Mouse (Mus musculus) cerebellum, postnatal 14 days (tissue): Measurements from ENCODE around the gene Gapt.
"Not testable (repeated sequence)": the region's sequence is repeated elsewhere in the genome, so short reads cannot be mapped to it uniquely, and the experiment has no call there.

Source experiments
- DNase-seq, 2 experiments: peaks; one replicate each; pipeline ENCODE4 v3.0.0; 2021; ENCODE audit warnings: mixed read lengths in 2 of 2

Gene Gapt

DNA sequence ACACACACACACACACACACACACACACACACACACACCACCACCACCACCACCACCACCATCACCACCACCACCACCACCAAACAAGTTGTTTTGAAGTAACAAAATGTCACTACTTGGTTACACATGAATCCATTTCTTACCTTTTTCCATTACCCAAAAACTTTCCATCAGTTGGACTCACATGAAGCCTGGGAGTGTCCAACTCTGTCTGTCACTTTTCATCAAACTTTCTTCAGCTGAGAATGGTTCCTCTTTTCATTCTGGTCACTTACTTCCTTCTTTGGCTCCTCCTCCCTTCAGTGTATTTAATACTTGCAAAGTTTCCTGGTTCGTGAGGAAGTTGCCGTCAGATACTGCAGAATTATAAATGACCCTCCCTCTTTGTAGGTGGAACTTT lies at the start of gene Gapt:
Gapt (minus strand) TSS at position 259 of the 400 bp plus-strand sequence.
- DNase-seq = no peak

- peak; percentile 55 to 72 for DNase-seq
Observed at GRCm38 (mm10) chr13:110406152-110406551, 49.2 kb upstream of the Gapt start.

DNA sequence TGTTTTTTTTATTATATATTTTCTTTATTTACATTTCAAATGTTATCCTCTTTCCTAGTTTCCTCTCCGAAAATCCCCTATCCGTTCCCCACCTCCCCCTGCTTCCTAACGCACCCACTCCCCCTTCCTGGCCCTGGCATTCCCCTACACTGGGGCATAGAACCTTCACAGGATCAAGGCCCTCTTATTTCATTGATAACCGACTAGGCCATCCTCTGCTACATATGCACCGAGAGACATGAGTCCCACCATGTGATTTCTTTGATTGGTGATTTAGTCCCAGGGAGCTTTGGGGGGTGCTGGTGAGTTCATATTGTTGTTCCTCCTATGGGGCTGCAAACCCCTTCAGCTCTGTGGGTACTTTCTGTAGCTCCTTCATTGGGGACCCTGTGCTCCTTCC lies 47.7 kb upstream of the Gapt start:
- not testable (repeated sequence) for DNase-seq

- DNase-seq = no peak
Observed at GRCm38 (mm10) chr13:110404059-110404458, 47.1 kb upstream of the Gapt start.

DNA sequence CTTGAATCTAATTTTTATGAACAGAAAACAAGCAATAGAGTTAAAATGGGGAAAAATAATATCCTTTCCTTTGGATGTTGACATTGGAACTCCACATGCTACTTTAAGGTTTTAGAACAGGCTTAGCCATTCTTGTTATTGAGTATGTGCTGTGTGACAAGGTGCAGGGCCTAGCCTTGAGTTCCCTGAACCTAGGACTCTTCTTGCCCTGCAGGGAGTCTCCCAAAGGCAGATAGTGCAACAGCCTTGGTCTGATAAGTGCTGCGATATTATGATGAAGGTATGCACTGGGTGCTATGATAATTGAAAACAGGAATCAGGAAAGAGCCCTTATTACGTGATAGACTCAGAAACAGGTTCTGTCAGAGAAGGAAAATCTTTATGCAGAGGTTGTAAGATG lies 44.9 kb upstream of the Gapt start:
- DNase-seq = no peak

DNA sequence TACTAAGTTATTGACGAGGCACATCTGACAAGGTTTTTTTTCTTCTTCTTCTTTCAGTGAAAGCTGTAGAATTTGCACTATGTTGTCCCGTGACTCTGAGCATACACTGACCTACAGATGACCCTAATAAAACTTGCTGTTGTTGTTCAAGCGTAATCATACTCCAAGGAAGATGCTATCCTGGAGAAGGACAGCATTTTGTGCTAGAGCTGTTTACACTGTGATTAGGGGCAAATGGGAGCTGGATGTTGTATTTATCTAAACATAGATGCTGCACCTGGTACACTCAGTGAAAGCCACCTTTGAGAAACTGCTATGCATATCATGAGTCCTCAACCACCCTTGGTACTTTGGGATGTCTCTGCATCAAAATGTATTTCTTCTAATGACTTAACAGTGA lies 44.4 kb upstream of the Gapt start:
- DNase-seq = no peak

- no peak for DNase-seq
Observed at GRCm38 (mm10) chr13:110398513-110399270, 41.7 kb upstream of the Gapt start.

- DNase-seq = no peak
Observed at GRCm38 (mm10) chr13:110397750-110398149, 40.8 kb upstream of the Gapt start.

DNA sequence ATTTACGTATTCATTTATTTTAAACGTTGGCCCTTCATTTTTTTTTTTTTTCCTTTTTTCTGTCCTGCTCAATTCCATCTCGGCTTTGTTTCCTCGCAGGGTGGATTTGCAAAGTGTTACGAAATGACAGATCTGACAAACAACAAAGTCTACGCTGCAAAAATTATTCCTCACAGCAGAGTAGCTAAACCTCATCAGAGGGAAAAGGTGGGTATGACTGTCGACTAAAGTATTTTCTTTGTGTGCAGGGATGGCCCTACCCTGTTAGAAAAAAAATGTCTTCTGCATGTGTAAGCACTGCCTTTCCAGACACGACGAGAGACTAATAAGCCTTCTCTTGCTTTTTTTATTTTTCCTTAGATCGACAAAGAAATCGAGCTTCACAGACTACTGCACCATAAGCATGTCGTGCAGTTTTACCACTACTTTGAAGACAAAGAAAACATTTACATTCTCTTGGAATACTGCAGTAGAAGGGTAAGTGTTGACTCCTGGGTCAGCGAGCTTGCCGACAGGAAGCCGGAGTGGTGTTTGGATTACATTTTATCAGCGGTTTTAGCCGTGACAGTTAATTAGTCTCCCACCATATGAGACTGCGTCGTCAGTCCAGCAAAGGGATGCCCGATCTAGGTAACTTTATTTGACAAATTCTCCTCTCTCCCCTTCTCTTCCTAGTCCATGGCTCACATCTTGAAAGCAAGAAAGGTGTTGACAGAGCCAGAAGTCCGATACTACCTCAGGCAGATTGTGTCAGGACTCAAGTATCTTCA lies 39.1 kb upstream of the Gapt start:
- peak in 1 of 2 experiments; percentile 18 for DNase-seq

- no peak for DNase-seq
Observed at GRCm38 (mm10) chr13:110395179-110395794, 38.3 kb upstream of the Gapt start.

- DNase-seq = peak; percentile 97 to 98
Observed at GRCm38 (mm10) chr13:110394291-110395178, 37.5 kb upstream of the Gapt start, which contains the start of gene Plk2. Gene Plk2 (plus strand): TSS chr13:110395046.

GRCm38 (mm10) chr13:110392631-110393030 lies 35.6 kb upstream of the Gapt start:
- DNase-seq = no peak

DNA sequence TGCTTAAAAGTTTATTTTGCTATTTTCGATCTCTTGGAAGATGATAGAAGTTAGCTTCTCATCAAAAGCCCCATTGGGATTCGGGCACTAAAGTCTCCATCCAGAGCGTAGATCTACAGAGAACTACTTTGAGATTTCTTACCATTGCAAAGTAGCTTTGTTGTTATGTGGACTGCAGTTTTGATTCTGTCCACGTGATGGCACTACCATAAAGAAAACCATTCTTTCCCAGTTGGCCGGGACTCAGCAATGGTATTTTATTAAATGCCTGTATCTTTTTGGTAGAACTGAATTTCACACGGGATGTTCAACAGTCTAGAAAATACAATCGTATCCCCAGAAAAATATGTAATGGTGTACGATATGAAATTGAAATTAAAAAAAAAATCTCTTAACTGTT lies 35.2 kb upstream of the Gapt start:
- DNase-seq = peak; percentile 84 to 86

GRCm38 (mm10) chr13:110384514-110384913 lies 27.5 kb upstream of the Gapt start:
- no peak for DNase-seq

GRCm38 (mm10) chr13:110382447-110382901 lies 25.5 kb upstream of the Gapt start:
- DNase-seq = peak; percentile 62 to 63

DNA sequence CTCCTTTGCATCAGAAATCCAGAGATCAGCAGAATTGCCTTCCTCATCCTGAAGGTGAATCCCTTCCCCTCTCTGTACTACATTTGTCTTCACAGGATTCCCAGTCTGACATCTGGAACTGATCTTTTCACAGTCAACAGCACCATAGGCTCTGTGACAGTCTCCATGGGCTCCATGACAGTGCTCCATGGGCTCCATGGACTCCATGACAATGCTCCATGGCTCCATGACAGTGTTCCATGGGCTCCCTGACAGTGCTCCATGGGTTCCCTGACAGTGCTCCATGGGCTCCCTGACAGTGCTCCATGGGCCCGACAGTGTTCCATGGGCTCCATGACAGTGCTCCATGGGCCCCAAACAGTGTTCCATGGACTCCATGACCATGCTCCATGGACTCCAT lies 12.7 kb upstream of the Gapt start:
- DNase-seq = no peak

DNA sequence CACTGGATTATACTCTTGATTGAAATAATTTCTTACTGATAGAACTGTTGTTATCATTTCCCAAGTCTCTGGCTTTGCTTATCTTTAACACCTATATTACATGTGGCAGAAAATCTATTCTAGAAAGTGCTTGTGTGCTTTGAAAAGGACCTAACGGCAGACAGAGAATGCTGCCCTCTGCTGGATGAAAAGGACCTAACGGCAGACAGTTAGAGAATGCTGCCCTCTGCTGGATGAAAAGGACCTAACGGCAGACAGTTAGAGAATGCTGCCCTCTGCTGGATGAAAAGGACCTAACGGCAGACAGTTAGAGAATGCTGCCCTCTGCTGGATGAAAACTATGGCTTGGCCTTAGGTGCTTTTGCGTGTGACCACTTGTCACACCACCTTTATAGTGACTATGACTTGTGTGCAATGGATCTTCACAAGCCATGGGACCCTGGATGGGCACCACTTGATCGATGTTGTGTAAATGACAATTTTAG lies 11.6 kb upstream of the Gapt start:
- peak; percentile 69 to 78 for DNase-seq

DNA sequence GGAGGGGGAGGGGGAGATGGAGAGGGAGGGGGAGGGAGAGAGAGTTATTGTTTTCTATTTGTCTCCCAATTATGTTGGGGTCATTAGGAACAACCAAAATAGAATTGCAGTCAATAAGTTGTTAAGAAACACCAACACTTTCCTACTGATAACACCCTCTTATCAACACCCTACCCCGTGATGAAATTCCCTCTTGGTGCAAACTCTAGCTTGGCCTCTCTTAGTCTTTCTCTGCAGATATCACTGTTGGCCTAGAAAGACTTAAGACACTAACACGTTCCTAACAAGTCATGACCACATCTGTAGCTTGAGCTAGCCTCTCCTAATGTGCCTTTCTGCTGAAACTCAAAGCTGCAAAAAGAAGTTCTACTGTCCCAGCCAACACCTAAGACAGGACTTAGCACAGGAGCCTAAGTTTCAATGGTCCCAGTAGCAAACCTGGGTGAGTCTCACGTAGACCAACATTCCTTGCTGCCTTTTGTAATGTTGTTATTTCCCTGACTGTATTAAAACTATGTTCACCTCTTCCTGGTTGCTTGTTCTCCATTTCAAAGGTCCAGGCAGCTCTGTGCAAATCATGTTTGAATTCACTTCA lies 11.1 kb upstream of the Gapt start:
- no peak for DNase-seq

DNA sequence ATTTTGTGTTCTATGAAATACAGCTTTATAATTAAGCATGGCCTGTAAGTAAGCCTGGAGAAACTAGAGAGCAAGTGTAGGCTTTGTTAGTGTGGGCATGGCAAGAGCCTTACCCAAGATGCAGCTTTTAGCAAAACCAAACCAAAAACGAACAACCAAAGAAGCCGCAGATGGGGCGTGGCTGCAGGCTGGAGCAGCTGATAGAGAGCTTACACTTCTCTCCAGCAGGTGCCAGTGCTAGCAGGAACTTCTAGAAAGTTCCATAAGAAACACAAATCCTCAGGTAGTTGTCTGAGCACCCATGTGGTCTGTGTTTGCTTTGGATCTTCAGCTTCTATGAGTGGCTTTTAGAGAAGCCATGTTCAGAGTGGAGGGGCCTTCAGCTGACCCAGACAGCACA lies 9.5 kb upstream of the Gapt start:
- no peak for DNase-seq

GRCm38 (mm10) chr13:110363722-110364121 lies 6.7 kb upstream of the Gapt start:
- no peak for DNase-seq

GRCm38 (mm10) chr13:110351051-110351450 lies 5.9 kb downstream of the Gapt start:
- no peak for DNase-seq

GRCm38 (mm10) chr13:110346707-110347106 lies 10.3 kb downstream of the Gapt start:
- DNase-seq = no peak
